Mouse (Mus musculus): ENCODE results near the gene Wwox.

The Wwox gene

DNA sequence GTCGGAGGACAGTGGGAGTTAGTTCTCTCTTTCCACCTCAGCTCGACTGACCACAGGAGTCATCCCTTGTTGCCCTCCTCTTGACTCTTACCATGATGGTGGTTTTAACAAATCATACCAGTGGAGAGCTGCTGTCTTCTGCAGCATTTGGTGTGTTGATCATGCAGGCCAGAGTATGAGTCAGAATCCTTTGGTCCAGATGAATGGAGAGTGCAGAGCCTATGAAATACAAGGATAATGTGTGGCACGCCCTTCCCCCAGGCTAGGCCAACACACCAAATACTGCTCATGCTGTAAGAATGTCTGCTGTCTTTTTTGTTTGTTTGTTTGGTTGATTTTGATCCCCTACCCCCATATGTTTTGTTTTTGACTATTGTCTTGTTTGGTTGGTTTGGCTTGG, 234.0 kb downstream of the Wwox start:
- DNase-seq: no peak

GRCm38 (mm10) chr8:114675151-114675550, 235.7 kb downstream of the Wwox start:
- DNase-seq: peak; percentile 81

- no peak for DNase-seq
These were observed 237.5 kb downstream of the Wwox start for GRCm38 (mm10) chr8:114676918-114677317.

GRCm38 (mm10) chr8:114677551-114678127, 238.2 kb downstream of the Wwox start:
- DNase-seq: no peak

- DNase-seq: no peak
These were observed 240.1 kb downstream of the Wwox start for GRCm38 (mm10) chr8:114679386-114680098.

DNA sequence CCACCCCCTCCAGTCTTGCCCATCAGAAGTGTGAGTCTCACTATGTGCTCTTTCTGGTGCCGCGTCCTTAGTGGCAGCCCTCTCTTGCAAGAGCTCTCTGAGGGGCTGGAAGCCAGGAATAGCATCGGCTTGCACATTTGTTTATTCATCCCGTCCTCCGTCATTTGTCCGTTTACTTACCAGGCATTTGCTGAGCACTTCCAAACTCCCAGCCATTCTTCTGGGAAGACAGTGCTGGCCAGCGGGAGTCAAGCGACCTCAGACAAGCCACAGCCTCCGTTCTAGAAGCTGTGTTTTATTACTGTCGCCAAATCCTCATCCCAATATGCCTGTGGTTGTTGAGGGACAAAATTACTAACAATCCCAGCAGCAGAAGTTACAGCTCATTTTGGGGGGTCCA, 241.7 kb downstream of the Wwox start:
- DNase-seq: no peak

GRCm38 (mm10) chr8:114682166-114682565, 242.7 kb downstream of the Wwox start:
- DNase-seq: no peak

DNA sequence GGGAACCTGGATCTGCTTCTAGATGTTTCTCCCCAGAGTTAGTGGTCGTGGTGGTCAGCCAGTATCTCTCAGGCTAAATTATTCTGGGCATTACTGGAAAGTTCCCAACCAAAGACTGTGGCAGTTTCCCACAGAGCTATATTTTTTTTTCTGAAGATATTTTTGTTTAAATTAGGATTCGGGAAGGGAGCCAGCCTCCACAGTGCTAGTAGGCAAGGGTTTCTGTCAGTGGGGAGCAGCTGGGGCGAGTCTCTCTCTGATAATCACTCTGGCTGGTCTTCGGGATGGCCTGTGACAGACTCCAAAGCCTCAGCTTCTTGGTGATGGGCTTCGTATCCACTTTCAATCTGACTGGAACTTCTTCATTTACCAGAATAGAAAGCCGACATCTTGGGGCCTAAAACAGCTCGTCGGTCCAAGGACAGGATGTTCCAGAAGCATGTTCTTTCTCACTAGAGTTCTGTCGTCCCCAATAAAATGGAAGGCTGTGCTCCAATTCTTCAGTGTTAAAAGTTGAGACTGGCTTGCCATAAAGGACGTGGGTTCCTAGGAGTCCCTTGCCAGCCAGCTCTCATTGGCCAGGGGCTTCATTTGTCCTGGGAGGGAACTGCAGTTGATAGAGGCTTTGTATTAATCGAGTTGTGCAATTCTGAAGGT, 244.7 kb downstream of the Wwox start:
- DNase-seq: no peak

DNA sequence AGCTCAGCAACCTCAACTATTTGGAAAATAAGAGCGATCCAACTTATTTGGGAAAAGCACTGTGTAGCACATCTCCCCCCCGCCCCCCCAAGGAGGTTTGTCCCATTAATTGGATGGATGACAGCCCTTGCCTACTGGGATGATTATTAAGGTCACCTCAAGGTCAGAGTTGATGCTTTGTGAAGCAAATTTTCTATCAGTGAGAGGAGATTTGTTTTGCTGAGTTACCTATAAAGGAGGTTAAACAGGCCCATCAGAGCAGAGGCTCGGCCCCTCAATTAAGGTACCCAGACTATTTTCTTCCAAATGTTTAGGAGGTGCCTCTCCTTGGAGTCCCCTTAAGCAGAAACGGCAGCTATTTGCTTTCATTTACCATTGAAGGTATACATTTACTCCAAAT, 247.0 kb downstream of the Wwox start:
- DNase-seq: no peak

DNA sequence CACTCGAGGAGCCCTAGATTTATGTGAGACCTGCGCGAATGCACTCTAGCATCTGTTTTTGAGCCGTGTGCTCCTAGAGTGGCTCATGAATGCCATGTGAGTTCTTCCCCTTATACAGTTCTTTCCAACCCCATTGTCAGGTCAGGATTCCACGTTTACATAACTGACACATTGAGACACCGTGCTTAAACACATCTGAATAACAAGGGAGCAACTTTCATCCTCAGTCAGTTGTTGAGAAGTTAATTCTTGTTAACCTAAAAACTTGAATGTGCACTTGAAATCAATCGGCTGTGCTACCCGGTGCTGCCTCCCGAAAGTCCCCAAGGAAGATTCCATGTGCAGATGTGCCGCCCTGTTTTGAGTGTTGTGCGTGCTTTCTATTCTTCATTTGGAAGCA, 249.3 kb downstream of the Wwox start:
- no peak for DNase-seq

DNA sequence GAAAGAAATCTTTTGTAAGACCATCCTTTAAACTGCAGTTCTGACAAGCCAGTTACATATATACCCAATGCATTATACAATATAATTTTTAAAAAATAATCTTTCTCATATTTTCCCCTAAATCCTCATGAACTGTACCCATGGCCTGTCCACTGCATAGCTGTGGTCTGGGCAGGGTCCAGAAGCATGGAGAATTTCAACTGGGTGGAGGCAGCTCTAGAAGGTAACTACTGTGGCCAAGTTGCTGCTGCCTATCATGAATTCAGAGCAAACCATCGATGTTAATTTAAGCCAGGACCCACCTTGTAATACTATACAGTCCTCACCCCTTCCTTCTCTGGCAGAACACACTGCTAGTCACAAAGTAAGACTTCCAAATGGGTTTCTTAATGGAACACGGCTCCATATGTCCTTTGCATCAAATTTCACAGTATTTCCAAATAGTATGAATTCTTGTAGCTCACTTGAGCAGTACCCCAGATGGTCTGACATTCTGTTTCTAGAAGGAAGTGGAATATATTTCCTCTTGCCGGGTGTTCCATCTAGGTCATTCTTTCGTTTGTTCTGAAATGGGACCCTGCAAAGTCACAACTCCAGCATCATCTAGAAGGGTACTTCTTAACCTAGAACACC, 255.2 kb downstream of the Wwox start:
- DNase-seq: no peak

DNA sequence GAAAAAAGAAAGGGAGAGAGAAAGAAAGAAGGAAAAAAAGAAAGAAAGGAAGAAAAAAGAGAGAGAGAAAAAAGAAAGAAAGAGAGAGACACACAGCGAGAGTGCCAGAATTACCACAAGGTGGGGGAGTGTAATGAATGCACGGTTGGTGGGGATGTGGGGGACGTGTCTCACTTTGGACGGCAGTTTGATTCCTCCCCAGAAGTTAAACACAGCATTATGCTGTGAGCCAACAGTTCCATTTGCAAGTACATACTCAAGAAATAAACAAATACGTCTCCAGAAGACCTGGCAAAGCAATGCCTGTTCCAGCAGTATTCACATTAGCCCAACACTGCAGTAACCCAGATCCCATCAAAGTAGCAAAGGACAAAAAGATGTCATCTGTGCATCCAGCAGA, 264.1 kb downstream of the Wwox start:
- DNase-seq: no peak

GRCm38 (mm10) chr8:114707538-114708138, 268.2 kb downstream of the Wwox start:
- DNase-seq: peak; percentile 27

GRCm38 (mm10) chr8:114715318-114716070, 276.0 kb downstream of the Wwox start:
- peak; percentile 61 for DNase-seq

DNA sequence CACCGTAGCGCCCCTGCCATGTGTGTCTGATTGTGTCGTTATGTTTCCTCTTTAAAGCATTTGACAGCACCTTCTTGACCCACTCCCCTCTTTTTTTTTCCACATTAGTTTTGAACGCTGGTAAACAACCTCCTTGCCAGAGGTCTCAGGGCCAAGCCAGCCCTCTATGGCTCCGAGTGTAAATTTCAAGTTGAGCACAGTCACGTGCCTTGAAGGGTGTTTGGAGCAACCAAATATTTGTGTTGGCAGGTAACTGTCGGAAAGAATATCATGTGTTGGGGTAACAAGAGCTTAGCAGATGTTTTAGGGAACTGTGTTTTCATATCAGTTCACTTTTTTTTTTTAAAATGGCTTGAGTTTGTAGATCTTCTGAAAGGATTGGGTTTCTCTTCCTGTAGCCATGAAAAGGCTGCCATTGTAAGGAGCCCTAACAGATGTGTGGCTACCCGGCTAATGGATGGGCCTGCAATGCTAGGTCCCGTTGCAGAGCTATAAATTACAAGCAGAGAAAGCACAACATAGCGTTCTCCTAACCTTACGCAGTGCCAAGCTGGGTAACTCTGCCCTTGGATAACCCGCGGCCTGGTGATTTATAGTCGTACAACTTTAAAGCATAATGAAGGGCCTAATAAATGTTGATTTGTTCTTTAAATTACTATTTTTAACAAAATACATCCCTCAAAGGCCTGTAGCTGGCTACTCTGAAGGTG, 277.2 kb downstream of the Wwox start:
- no peak for DNase-seq

DNA sequence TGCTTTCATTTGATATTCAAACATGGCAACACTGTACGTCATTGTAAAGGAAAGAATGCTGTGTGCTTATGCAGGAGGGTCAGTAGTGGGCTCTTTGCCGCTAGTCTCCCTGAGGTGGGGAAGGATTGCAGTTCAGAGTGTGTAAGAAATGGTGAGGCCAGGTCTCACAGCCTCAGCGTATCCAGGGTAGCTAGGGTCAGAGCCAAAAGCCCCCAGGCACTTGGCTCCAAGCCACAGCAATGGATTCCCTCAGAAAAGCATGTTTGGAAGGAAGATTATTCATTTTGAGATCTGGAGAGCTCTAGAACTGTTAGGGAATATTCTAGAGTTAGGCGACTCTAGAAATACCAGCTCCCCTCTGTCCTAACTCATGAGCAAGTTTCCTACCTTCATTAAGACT, 279.4 kb downstream of the Wwox start:
- no peak for DNase-seq

GRCm38 (mm10) chr8:114722611-114723010, 283.2 kb downstream of the Wwox start:
- no peak for DNase-seq

DNA sequence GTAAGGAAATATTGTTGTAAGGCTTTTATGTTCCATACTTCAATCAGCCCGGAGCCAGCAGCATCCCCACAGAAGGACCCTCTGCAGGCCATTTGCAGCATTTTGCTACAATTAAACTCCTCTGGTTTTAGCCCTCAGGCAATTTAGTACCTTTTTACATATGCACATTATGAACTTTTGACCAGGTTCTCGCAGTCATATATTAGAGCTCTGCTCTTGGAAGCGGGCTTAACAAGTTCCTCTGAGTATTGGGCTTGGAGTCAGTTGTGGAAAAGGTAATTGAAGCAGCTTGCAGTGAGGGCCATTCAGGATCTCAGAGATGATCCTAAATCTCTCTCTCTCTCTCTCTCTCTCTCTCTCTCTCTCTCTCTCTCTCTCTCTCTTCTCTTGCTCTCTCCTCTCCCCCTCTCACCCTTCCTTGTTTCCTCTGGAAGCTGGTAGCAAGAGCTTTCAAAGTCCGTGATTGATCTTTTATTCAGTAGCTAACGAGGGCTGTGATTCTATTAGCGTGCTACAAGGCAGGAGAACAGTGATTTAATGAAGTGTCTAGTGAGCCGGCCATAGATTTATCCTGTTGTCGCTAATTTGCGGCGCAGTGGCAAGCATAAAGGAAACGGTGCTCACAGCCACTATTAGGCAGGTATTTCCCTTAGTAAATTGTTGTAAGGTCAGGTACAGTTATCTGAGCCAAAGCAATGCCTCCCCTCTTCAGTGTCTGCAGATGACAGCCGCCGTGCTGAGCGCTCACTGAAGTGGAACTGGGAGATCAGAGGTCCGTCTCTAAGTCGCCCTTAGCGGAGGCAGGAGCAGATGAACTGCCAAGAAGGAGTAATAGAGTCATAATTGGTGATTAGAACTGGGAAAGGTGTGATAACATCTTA, 292.0 kb downstream of the Wwox start:
- peak; percentile 61 for DNase-seq

DNA sequence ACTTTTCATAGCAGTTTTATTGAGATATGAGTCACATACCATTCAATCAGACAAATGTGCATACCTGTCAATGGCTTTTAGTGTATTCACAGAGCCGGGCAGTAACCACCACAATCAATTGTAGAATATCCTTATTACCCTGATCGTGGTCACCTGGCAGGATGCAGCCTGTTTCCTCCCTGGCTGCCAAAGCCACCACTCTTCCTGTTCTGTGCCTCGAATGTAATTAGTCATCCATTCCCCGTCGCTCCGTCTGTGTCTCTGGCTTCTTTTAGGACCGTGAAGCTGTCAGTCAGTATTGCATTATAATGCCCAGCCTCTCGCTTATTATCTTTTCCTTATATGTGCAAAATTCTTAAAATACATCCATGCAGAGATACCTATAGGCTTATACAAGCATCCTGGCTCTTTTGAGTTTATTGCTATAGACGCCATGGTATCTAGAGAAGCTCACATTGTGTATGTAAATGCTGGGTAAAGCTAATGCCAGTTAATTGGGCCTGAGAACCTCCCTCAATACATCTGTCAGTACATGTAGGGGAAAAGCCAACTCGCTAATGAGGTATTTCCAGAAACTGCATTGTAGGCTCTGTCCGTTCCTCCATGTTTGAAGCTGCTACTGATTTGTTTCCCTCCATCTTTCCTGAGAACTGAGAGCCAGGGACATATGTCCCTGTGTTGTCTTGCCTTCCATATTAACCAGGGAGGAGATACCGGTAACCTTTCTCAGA, 303.9 kb downstream of the Wwox start:
- DNase-seq: peak; percentile 84

DNA sequence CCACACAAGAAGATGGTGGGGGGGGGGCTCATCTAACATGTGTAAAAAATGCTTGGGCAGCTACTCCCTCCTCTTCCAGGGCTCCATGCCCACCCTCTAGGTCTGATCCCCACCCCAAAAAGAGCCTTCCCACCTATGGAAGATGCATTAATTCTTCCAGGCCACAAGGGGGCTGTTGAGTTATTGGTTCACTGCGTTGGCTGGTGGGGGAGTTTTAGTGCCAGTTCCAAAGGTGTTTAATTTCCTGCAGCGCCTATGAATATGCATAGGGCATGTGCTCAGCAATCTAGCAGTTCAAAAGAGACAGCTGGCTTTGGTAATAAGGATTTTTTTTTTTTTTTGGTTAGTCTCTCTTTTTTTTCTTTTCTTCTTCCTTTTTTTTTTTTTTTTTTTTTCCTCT, 306.9 kb downstream of the Wwox start:
- DNase-seq: no peak
